Mouse (Mus musculus) liver, postnatal 0 days (tissue): ENCODE measurements around the gene Fam20c. TPM values are rescaled to one million over a fixed set of nuclear protein-coding genes. Genes with fewer than 3 reads are reported as not detected.

Experiments used
- ATAC-seq: fragments of 200-750 bp; cut with Nextera tagmentation; 2 replicates; pipeline ENCODE4 v1.8.0; 2017; ENCODE audit warnings: mild to moderate bottlenecking, moderate library complexity
- DNase-seq: peaks from one replicate; pipeline ENCODE4 v3.0.0-alpha.2; 2016
- H3K27ac ChIP-seq: fragments of 300-500 bp; sonication (generic); 2 replicates; pipeline ENCODE4 v1.5.1; 2014; ENCODE audit warnings: antibody characterized with exemption, moderate library complexity, mild to moderate bottlenecking, low read depth
- H3K27me3 ChIP-seq: fragments of 300-500 bp; sonication (generic); 2 replicates; pipeline ENCODE4 v1.6.1; 2014; ENCODE audit warnings: low read length, control low read depth, mixed read lengths; ENCODE audit not compliant: insufficient read depth
- H3K36me3 ChIP-seq: fragments of 300-500 bp; sonication (generic); replicated peaks from 2 replicates; pipeline ENCODE4 v1.6.1; 2014; ENCODE audit warnings: mild to moderate bottlenecking, control low read depth, low read length, moderate library complexity, mixed read lengths; ENCODE audit not compliant: insufficient read depth
- H3K4me1 ChIP-seq: fragments of 300-500 bp; sonication (generic); 2 replicates; pipeline ENCODE4 v1.6.1; 2014; ENCODE audit warnings: antibody characterized with exemption, mild to moderate bottlenecking, control low read depth; ENCODE audit not compliant: insufficient read depth
- H3K4me2 ChIP-seq: fragments of 300-500 bp; sonication (generic); 2 replicates; pipeline ENCODE4 v1.6.1; 2014; ENCODE audit warnings: low read depth, mild to moderate bottlenecking, low read length, moderate library complexity, mixed read lengths
- H3K4me3 ChIP-seq: fragments of 300-500 bp; sonication (generic); 2 replicates; pipeline ENCODE4 v1.5.1; 2014; ENCODE audit warnings: low read depth, low read length
- H3K9ac ChIP-seq: fragments of 300-500 bp; sonication (generic); replicated peaks from 2 replicates; pipeline ENCODE4 v1.6.1; 2014; ENCODE audit warnings: mild to moderate bottlenecking, moderate library complexity
- H3K9me3 ChIP-seq: fragments of 300-500 bp; sonication (generic); 2 replicates; pipeline ENCODE4 v1.6.1; 2016; ENCODE audit warnings: mild to moderate bottlenecking, control low read depth, low read length, mixed read lengths
- CTCF ChIP-seq: sonication (generic); IDR thresholded peaks from 2 replicates; pipeline ENCODE4 v1.5.1; 2016; ENCODE audit warnings: antibody characterized with exemption, low read depth
- EP300 ChIP-seq: IDR thresholded peaks from 2 replicates; pipeline ENCODE4 v1.6.1; 2016; ENCODE audit warnings: antibody characterized with exemption, low read depth, mild to moderate bottlenecking
- WGBS: fragments of 180-500 bp; shearing (Covaris S2); extraction: QIAGEN DNeasy Blood & Tissue Kit; methylation state at CpG from one replicate; pipeline ENCODE4 v1.1.7; 2014; ENCODE audit not compliant: insufficient replicate concordance; 5-methylcytosine and 5-hydroxymethylcytosine counted together
- polyA plus RNA-seq: library from polyadenylated mRNA; unstranded; fragments of >200 nt; fragmentation: Nextera tagmentation; extraction: Ambion mirVana; gene quantifications from 2 replicates; pipeline ENCODE4 v1.2.1, GENCODE M21; 2015

Fam20c gene
- polyA plus RNA-seq, 1 experiment from 2014 or later = 15.3 TPM

- 59% methylated on average over 9 of the region's 9 CpGs for WGBS
- H3K36me3 ChIP-seq = no peaks in the 10 kb centered on the region
- DNase-seq (no peak), ATAC-seq (no peak)
- no peaks in the 10 kb centered on the region for H3K4me1 ChIP-seq
- no peak for TF ChIP-seq CTCF
- no peak overlapping the region for H3K27ac ChIP-seq
- no peak overlapping the region for H3K4me2 ChIP-seq
- no peak overlapping the region for H3K4me3 ChIP-seq
- H3K27me3 ChIP-seq = no peaks in the 10 kb centered on the region
- H3K9me3 ChIP-seq = no peaks in the 10 kb centered on the region
- H3K9ac ChIP-seq = no peak overlapping the region
Observed at GRCm38 (mm10) chr5:138843168-138843824, 89.0 kb downstream of the Fam20c start.

DNA sequence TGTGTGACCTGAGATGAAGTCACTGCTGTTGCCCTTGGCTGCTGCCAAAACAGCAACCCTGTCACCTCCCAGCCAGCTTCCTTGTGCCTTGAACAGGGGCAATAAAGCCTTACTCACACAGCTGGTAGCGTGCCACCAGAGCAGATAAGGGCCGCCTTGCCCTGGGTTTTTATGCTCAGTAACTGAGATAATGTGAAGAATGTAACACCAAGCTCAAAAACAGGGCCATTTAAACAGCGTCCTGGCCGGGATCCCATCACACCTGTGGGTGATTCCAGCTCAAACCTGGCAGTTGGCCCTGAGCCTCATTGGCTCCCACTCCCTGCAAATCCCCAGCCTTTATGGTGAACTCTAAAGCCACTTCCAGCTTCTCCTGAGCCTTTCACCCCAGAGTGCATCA lies 92.2 kb downstream of the Fam20c start:
- DNase-seq (no peak), ATAC-seq (no peak)
- Histone ChIP-seq H3K27ac (no peak overlapping the region), H3K4me1 (no peaks in the 10 kb centered on the region), H3K9me3 (no peaks in the 10 kb centered on the region), H3K36me3 (no peaks in the 10 kb centered on the region), H3K27me3 (no peaks in the 10 kb centered on the region), H3K4me2 (no peak overlapping the region), H3K4me3 (no peak overlapping the region), H3K9ac (no peak overlapping the region)
- 57% methylated on average over 4 of the region's 4 CpGs for WGBS
- no peak for TF ChIP-seq CTCF
- TF ChIP-seq EP300 = no peak

DNA sequence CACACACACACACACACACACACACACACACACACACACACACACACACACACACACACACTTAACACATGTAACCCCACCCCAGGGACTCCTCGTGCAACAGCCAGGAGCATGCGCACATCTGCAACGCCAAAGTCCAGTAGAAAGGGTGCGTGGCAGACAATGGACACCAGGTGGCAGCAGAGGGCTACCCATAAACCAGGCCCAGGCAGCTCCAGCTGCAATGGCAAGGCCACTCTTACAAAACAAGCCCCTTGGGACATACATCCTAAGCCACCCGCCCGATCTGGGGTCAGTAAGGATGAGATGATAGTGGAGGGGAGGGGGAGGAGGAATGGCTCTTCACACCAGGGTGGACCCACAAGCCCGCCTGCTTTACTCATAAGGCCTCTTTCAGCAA lies 93.8 kb downstream of the Fam20c start:
- peak; percentile 83 for ATAC-seq
- no peaks in the 10 kb centered on the region for H3K27me3 ChIP-seq
- H3K36me3 ChIP-seq = no peaks in the 10 kb centered on the region
- no peaks in the 10 kb centered on the region for H3K9me3 ChIP-seq
- no peak overlapping the region for H3K27ac ChIP-seq
- TF ChIP-seq EP300 = no peak
- peak; percentile 97 for TF ChIP-seq CTCF
- H3K4me2 ChIP-seq = no peak overlapping the region
- WGBS = 7% methylated on average over 7 of the region's 7 CpGs
- peak; percentile 90 for DNase-seq
- no peak overlapping the region for H3K9ac ChIP-seq
- H3K4me3 ChIP-seq = no peak overlapping the region
- no peaks in the 10 kb centered on the region for H3K4me1 ChIP-seq

DNA sequence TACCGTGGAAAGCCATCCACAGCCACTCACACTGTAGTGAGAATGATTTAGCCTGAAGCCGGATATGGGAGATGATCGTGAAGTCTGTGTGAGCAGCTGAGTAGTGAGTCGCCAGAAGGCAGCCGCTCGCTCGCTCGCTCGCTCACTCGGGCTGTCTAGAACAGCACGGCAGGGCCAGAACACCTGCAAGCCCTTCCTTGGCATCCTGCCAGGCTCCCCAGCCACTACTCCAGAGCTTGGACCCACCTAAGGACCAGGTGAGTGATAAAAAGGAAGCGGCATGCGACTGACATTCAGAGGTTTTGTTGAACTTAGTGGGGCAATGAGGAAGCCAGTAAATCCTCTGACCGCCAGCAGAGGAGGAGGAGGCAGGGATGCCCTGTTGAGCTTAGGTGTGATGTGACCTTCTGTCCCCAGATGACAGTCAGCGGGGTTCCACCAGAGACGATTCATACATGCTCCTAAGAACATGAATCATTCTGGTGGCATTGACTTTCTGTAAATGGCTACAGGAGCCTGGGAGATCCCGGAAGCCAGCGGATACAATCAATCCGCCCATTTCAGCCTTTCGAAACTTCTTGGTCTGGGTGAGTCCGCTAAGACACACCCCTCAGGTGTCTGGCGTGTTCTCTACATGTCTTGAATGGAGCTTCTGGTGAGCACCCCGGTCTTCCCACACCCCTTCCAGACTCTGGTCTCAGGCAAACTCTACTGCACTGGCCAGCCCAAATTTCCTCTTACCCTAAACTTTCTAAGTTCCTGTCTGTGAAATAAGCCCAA lies 95.6 kb downstream of the Fam20c start:
- H3K4me2 ChIP-seq = no peak overlapping the region
- ATAC-seq (no peak), DNase-seq (no peak)
- no peaks in the 10 kb centered on the region for H3K4me1 ChIP-seq
- 74% methylated on average over 23 of the region's 23 CpGs for WGBS
- H3K9ac ChIP-seq = no peak overlapping the region
- no peak overlapping the region for H3K4me3 ChIP-seq
- no peaks in the 10 kb centered on the region for H3K9me3 ChIP-seq
- no peaks in the 10 kb centered on the region for H3K27me3 ChIP-seq
- TF ChIP-seq EP300 = no peak
- TF ChIP-seq CTCF = no peak
- H3K27ac ChIP-seq = no peak overlapping the region
- H3K36me3 ChIP-seq = no peaks in the 10 kb centered on the region

DNA sequence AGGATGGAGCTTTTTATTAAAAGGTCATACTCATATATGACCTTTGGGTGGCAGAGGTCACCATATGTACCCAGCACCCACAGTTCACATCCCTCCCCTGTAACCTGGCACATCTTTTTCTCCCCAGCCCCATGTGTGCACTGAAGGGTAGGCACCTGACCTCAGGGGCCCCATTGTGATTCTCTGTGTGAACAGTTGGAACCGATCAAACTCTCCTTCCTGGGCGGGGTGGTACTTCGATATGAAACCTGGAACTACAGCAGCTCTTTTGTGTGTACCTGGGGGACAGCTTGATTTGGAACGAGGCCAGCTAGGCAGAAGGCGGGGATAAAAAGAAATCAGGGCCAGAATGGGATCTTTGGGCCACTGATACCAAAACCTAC lies 96.1 kb downstream of the Fam20c start:
- Histone ChIP-seq H3K4me1 (no peaks in the 10 kb centered on the region), H3K27me3 (no peaks in the 10 kb centered on the region), H3K9me3 (no peaks in the 10 kb centered on the region), H3K4me3 (no peak overlapping the region), H3K27ac (no peak overlapping the region), H3K36me3 (no peaks in the 10 kb centered on the region), H3K9ac (no peak overlapping the region), H3K4me2 (no peak overlapping the region)
- DNase-seq (no peak), ATAC-seq (no peak)
- TF ChIP-seq CTCF = no peak
- TF ChIP-seq EP300 = no peak
- WGBS = 69% methylated on average over 5 of the region's 5 CpGs

DNA sequence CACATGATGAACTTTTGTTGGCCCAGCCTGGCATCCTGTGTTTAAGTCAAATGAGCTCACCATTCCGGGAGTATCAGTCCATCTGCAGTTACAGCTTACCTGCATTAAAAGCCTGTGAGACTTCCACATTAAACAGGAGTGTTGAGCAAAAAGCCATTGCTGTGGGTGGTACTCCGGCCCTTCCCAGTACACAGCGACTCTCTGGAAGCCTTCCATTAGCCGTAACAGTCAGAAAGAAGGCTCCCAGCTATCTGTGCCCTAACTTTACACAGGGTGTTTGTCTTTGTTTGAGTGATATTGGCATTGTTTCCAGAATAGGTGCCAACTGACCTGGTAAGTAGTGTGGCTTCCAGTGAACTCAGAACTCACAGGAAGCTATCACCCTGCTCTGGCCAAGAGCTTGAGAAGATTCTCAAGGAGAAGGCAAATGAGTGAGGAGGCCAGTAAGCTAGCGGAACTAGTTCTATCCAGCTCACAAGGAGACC lies 97.0 kb downstream of the Fam20c start:
- TF ChIP-seq EP300 (no peak), CTCF (no peak)
- Histone ChIP-seq H3K4me2 (no peak overlapping the region), H3K27me3 (no peaks in the 10 kb centered on the region), H3K36me3 (no peaks in the 10 kb centered on the region), H3K9me3 (no peaks in the 10 kb centered on the region), H3K4me3 (no peak overlapping the region), H3K4me1 (no peaks in the 10 kb centered on the region), H3K27ac (no peak overlapping the region), H3K9ac (no peak overlapping the region)
- ATAC-seq (no peak), DNase-seq (no peak)
- 78% methylated on average over 5 of the region's 5 CpGs for WGBS
